8 mouse cellular contexts compared by ENCODE assay signal in genomic region chr5:130266651-130267050, GRCm38 (mm10). TPM values are rescaled to one million over a fixed set of nuclear protein-coding genes. Genes with fewer than 3 reads are reported as not detected.
DNase-seq lines count a peak whose midpoint lies in the region; TF ChIP-seq lines count a peak whose summit lies in the region.

No protein-coding gene starts in this region.

- H3K27me3 ChIP-seq in splenic B cell, adult 2 months (ENCODE audit: control insufficient read depth, insufficient read depth, low read length, poor library complexity, severe bottlenecking), result no peaks in the 10 kb centered on the region

- H3K36me3 ChIP-seq in splenic B cell, adult 2 months (ENCODE audit: control insufficient read depth, insufficient read depth, low read length, poor library complexity, severe bottlenecking), result peaks cover 1% of the 10 kb centered on the region; the same call in 1 of the 2 replicates

- peak; percentile 58; the same call in 1 of the 2 replicates for TF ChIP-seq CTCF in brain, embryonic 14.5 days (IDR thresholded peaks at IDR 0.05; ENCODE audit: borderline replicate concordance, extremely low read depth, insufficient read depth, insufficient read length)

- intact Hi-C loops in left cerebral cortex, postnatal 4 days (cut with DNase I), result loop anchor here (10.0 kb wide), 1 partner anchor 1158 kb away; no protein-coding TSS in a partner anchor

- TF ChIP-seq POLR2A in brain, embryonic 14.5 days (IDR thresholded peaks at IDR 0.05; ENCODE audit: borderline replicate concordance, extremely low read depth, insufficient read depth, insufficient read length, poor library complexity, severe bottlenecking), result no peak

- DNase-seq in adrenal gland, adult (ENCODE audit: inconsistent age in 2 of 2, low spot score in 1 of 2), result peak; percentile 50 to 79
- no peak for DNase-seq in adrenal gland, postnatal 4 days (ENCODE audit: low spot score in 2 of 2)
- peak; percentile 56 for DNase-seq in left cerebral cortex, postnatal 4 days
- DNase-seq in left cerebral cortex, adult 8-10 months (ENCODE audit: low spot score in 2 of 2), result no peak
- DNase-seq in brain, embryonic 14.5 days (ENCODE audit: low read depth), result peak; percentile 31
- DNase-seq in liver, result peak; percentile 82
- DNase-seq in splenic B cell, adult 2 months (ENCODE audit: low read depth, low spot score), result peak; percentile 60
- DNase-seq in heart, adult 18-20 months, result no peak

RNA-seq across cellular contexts. Expression of gene Tyw1, which starts 11.2 kb away (rescaled TPM):
- total RNA-seq in adrenal gland, postnatal 4 days (2021), result 10 to 100 TPM; 25.3 to 25.7 TPM
- total RNA-seq in left cerebral cortex, postnatal 4 days (2021), result 10 to 100 TPM; 17.9 to 19.4 TPM
- 10 to 100 TPM; 15.5 to 19.7 (median 16.5) TPM for total RNA-seq in left cerebral cortex, adult 8-10 months (2022)
- 15.8 and 18.8 TPM in 2 replicates for polyA plus RNA-seq in brain, embryonic 14.5 days (2012; rRNA removed)
- total RNA-seq in heart, adult 18-20 months (2021), result 1 to 10 TPM; 6.4 to 9.1 TPM

RNA-seq across cellular contexts. Expression of gene Sbds, which starts 11.3 kb away (rescaled TPM):
- 10 to 100 TPM; 74.2 to 77.0 TPM for total RNA-seq in adrenal gland, postnatal 4 days (2021)
- 10 to 100 TPM; 37.4 to 38.3 TPM for total RNA-seq in left cerebral cortex, postnatal 4 days (2021)
- total RNA-seq in left cerebral cortex, adult 8-10 months (2022), result 10 to 100 TPM; 77.8 to 89.1 (median 86.8) TPM
- polyA plus RNA-seq in brain, embryonic 14.5 days (2012; rRNA removed), result 37.9 and 41.3 TPM in 2 replicates
- total RNA-seq in heart, adult 18-20 months (2021), result 10 to 100 TPM; 52.0 to 55.9 TPM

RNA-seq across cellular contexts. Expression of gene Tmem248, which starts 49.8 kb away (rescaled TPM):
- total RNA-seq in adrenal gland, postnatal 4 days (2021), result 10 to 100 TPM; 56.0 to 61.9 TPM
- 10 to 100 TPM; 29.4 to 33.6 TPM for total RNA-seq in left cerebral cortex, postnatal 4 days (2021)
- total RNA-seq in left cerebral cortex, adult 8-10 months (2022), result 10 to 100 TPM; 45.9 to 56.3 (median 50.4) TPM
- polyA plus RNA-seq in brain, embryonic 14.5 days (2012; rRNA removed), result 24.6 and 30.4 TPM in 2 replicates
- 10 to 100 TPM; 37.1 to 39.8 TPM for total RNA-seq in heart, adult 18-20 months (2021)

Comparison
In these comparisons a context has a peak if more than half of its experiments do, and no peak if none do; other contexts are left out.
1. DNase-seq: peak in adrenal gland, adult (2 of 2), left cerebral cortex, postnatal 4 days (single experiment), brain, embryonic 14.5 days (single experiment), liver (single experiment) and splenic B cell, adult 2 months (single experiment); none in adrenal gland, postnatal 4 days (0 of 2), left cerebral cortex, adult 8-10 months (0 of 2) and heart, adult 18-20 months (0 of 2).